Mouse (Mus musculus) R1 (cell line): ENCODE data around the gene Zfhx3.

Source experiments
- DNase-seq: peaks from one replicate; pipeline ENCODE4 v3.0.0-alpha.2; 2018; ENCODE audit warnings: low read depth, low spot score

Gene Zfhx3

GRCm38 (mm10) chr8:108977693-108978361 is 1035.4 kb downstream of the Zfhx3 start:
- DNase-seq, result no peak

DNA sequence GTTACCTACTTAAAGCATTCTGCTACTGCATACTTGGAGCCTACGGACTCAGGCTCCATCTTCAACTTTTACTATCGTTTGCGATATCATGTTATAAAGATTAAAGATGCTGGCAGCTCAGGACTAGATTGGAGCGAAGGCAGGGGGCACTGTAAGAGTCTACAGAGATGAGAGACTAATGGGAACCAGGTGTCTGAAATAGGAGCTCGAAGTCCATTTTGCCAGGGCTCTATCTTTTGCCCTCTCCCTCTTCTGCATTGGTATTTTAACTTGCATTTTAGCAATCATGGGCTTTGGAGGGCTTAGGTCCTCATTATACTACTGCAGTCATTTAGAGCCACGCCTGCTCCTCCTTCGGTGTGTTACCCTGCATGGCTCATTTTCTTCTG is 1035.9 kb downstream of the Zfhx3 start:
- DNase-seq, result no peak

DNA sequence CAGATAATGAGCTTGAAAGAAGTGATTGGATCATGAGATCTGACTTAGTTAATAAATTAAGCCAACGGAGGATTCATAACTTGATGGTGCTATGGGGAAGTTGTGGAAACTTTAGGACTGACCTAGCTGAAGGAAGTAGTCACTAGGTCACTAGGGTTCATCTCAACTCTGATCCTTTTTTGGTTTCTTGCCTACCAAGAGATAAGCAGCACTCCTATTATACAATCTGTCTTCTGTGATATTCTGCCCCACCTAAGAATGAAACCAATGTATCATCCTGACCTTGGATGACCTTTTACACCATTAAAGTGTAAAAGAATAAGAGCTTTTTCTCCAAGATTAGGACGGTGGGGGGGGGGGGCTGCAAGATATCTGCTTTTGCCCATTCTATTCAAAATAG is 1042.5 kb downstream of the Zfhx3 start:
- DNase-seq, result no peak

GRCm38 (mm10) chr8:108989841-108990240 is 1047.4 kb downstream of the Zfhx3 start:
- DNase-seq, result no peak

DNA sequence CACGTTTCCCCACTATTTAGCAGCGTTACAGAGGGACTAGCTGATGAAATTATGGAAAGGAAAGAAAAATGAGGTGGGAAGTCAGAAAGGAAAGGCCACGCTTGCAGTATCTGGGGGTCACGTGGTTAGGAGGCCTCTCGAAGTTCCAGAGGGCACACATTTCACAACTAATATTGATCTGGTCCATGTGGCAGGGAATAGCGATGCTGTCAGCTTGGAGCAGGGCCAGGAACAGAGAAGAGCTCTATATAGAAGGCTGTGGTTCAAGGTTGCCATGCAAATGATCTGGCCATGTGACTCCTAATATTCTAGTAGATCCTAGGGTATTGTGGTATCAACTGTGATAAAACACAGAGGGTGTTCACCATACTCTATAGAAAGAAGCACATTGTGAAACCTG is 1048.1 kb downstream of the Zfhx3 start:
- DNase-seq, result no peak

GRCm38 (mm10) chr8:108991395-108991794 is 1049.0 kb downstream of the Zfhx3 start:
- DNase-seq, result no peak

- DNase-seq, result no peak
Measured at GRCm38 (mm10) chr8:108993718-108994117, 1051.3 kb downstream of the Zfhx3 start.

- no peak for DNase-seq
Measured at GRCm38 (mm10) chr8:108994187-108994586, 1051.7 kb downstream of the Zfhx3 start.

DNA sequence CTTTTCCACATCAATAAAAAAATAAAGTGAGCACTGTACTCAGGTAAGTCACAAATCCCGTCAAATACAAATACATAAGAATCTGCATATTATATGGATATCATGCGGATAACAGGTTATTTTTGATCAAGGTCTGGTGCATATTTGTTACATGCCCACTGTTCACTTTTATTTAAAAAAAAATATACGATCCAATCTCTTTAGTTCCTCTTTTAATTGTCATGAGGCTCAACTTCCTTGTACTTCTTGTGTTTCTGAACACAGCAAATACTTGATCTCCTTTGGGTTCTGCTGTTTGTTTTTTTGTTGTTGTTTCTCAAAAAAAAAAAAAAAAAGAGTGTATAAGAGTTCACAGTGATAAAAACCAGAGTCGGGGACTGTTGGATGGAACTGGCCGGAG is 1052.4 kb downstream of the Zfhx3 start:
- no peak for DNase-seq

- no peak for DNase-seq
Measured at GRCm38 (mm10) chr8:108997334-108997733, 1054.9 kb downstream of the Zfhx3 start.

DNA sequence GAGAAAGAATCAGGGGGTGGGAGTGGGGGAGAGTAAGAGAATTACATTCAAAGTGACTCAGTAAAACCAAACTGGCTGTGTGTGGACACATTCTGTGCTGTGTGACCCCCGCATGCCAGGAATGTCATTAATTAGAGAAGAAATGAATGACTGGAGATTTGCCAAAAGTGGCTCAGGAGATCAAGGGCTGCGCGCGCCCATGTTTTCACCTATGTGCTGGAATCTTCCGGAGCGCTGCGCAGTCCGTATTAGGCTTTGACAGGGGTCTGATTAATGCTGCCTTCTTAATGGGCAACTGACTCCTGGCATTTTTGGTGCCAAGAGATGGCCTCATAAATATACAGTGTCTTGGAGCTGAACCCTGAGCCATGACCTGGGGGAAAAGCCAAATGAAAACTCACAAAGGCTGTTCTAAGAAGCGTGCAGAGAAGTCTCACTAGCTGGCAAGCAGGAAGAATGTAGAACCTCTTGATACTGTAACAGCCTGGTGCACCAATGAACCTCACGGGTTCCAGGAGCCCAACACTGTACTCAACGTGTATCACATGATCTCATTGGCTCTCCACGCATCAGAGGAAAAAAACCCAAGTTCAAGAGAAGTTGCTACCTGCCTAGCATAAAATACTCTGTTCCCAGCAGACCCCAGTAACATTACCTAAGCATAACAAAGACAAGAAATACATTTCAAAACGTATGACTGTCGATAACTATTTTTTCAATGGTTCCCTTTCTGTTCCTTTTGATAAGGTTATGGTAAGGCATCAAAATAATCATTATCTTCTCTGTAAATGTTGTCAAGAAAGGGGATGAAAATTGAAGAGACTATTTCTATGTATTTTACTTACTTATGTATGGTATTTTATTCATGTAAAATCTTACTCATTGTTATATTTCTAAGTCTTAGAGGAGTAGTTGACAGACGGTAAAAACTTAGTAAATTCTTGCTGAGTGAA is 1057.1 kb downstream of the Zfhx3 start:
- DNase-seq, result no peak

DNA sequence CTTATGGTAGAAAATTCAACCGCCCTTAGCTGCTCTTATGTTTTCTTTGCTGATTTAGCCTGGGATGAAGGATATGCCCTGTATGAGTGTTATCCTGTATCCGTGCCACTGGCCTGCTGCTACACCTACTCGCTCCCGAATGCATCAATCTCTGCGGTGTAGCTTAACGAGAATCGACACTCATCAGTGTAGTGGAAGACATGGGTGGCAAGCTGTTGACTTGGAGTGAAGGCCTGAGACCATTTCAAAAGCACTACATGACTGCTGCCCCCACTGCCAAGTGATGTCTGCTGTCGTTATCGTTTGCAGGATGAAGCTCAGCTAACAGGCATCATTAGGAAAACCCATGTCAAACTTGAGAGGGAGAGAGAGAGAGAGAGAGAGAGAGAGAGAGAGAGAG is 1058.6 kb downstream of the Zfhx3 start:
- DNase-seq, result no peak

DNA sequence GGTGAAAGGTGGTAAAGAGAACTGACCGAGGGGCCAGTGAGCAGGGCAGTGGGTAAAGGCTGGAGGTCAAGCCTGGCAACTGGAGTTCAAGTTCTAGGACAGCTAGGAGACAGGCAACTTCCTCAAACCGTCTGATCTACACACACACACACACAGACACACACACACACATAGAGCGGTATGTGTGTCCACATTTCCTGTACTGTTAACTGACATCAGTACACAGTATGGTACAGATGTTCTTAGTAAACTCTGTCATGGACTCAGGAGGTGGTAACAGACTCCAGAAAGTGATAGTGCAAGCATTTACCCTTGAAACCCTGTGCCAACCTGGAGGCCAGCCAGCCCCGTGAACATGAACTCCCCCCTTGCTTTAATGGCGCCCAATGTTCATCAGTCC is 1059.5 kb downstream of the Zfhx3 start:
- no peak for DNase-seq

GRCm38 (mm10) chr8:109006986-109007385 is 1064.5 kb downstream of the Zfhx3 start:
- DNase-seq, result no peak
